Mouse (Mus musculus): ENCODE data around the gene Cops3. TPM values are rescaled to one million over a fixed set of nuclear protein-coding genes. Genes with fewer than 3 reads are reported as not detected.
"Not testable (repeated sequence)": the region's sequence is repeated elsewhere in the genome, so short reads cannot be mapped to it uniquely, and the experiment has no call there.

Gene Cops3
- total RNA-seq (2021) = 10 to 100 TPM; 70.7 to 71.1 TPM
- long read RNA-seq, experiment 1, transcript Cops3-201 (12 exons, 1,646 nt) = major isoform, 94 of 108 reads
- long read RNA-seq, experiment 1, partial matches to known transcripts = 4 of 108 reads
- long read RNA-seq, experiment 1, other reads (novel, unspliced or antisense) = 10 of 108 reads
- long read RNA-seq, experiment 2, transcript Cops3-201 (12 exons, 1,646 nt) = major isoform, 77 of 82 reads
- long read RNA-seq, experiment 2, partial matches to known transcripts = 1 of 82 reads
- long read RNA-seq, experiment 2, other reads (novel, unspliced or antisense) = 4 of 82 reads

GRCm38 (mm10) chr11:59839459-59840126 is at the start of gene Cops3:
TSS of gene Cops3 (minus strand) at chr11:59839838.
- peak; percentile 92 to 95 for DNase-seq (ENCODE audit: low spot score in 2 of 2)

GRCm38 (mm10) chr11:59888151-59888550 is 48.5 kb upstream of the Cops3 start:
- no peak for DNase-seq (ENCODE audit: low spot score in 2 of 2)

- DNase-seq (ENCODE audit: low spot score in 2 of 2) = no peak
Observed at GRCm38 (mm10) chr11:59886952-59887351, 47.3 kb upstream of the Cops3 start.

- DNase-seq (ENCODE audit: low spot score in 2 of 2) = no peak
Observed at GRCm38 (mm10) chr11:59885217-59885986, 45.8 kb upstream of the Cops3 start.

GRCm38 (mm10) chr11:59880031-59880430 is 40.4 kb upstream of the Cops3 start:
- peak; percentile 80 to 89 for DNase-seq (ENCODE audit: low spot score in 2 of 2)

- no peak for DNase-seq (ENCODE audit: low spot score in 2 of 2)
Observed at GRCm38 (mm10) chr11:59872124-59872523, 32.5 kb upstream of the Cops3 start.

- no peak for DNase-seq (ENCODE audit: low spot score in 2 of 2)
Observed at GRCm38 (mm10) chr11:59864316-59864715, 24.7 kb upstream of the Cops3 start.

- peak in 1 of 2 experiments; percentile 55 for DNase-seq (ENCODE audit: low spot score in 2 of 2)
Observed at GRCm38 (mm10) chr11:59860467-59860866, 20.8 kb upstream of the Cops3 start.

- DNase-seq (ENCODE audit: low spot score in 2 of 2) = no peak
Observed at GRCm38 (mm10) chr11:59852865-59853264, 13.2 kb upstream of the Cops3 start.

- peak; percentile 69 to 83 for DNase-seq (ENCODE audit: low spot score in 2 of 2)
Observed at GRCm38 (mm10) chr11:59847891-59848884, 8.6 kb upstream of the Cops3 start.

- peak; percentile 23 to 27 for DNase-seq (ENCODE audit: low spot score in 2 of 2)
Observed at GRCm38 (mm10) chr11:59847131-59847530, 7.5 kb upstream of the Cops3 start.

GRCm38 (mm10) chr11:59846311-59846710 is 6.7 kb upstream of the Cops3 start:
- no peak for DNase-seq (ENCODE audit: low spot score in 2 of 2)

GRCm38 (mm10) chr11:59839008-59839458 is 605 bp downstream of the Cops3 start, which contains the start of gene Nt5m:
TSS of gene Nt5m (plus strand) at chr11:59839447.
- DNase-seq (ENCODE audit: low spot score in 2 of 2) = peak; percentile 93 to 95

GRCm38 (mm10) chr11:59838426-59838825 is 1.2 kb downstream of the Cops3 start:
- no peak for DNase-seq (ENCODE audit: low spot score in 2 of 2)

GRCm38 (mm10) chr11:59837789-59838188 is 1.8 kb downstream of the Cops3 start:
- DNase-seq (ENCODE audit: low spot score in 2 of 2) = not testable (repeated sequence)

- DNase-seq (ENCODE audit: low spot score in 2 of 2) = no peak
Observed at GRCm38 (mm10) chr11:59821625-59822024, 18.0 kb downstream of the Cops3 start.

GRCm38 (mm10) chr11:59817916-59818315 is 21.7 kb downstream of the Cops3 start:
- no peak for DNase-seq (ENCODE audit: low spot score in 2 of 2)

GRCm38 (mm10) chr11:59815482-59816065 is 24.1 kb downstream of the Cops3 start:
- no peak for DNase-seq (ENCODE audit: low spot score in 2 of 2)

- no peak for DNase-seq (ENCODE audit: low spot score in 2 of 2)
Observed at GRCm38 (mm10) chr11:59814936-59815335, 24.7 kb downstream of the Cops3 start.

- DNase-seq (ENCODE audit: low spot score in 2 of 2) = no peak
Observed at GRCm38 (mm10) chr11:59814311-59814710, 25.3 kb downstream of the Cops3 start.

Data from left cerebral cortex, adult 18-20 months (tissue).